Mouse (Mus musculus): ENCODE measurements at regions not wholly inside any gene's neighbourhood (a gene's known extent, or its start where the extent isn't known, plus 50 kb on each side); places are given as distances from the start of the nearest gene placed in this dataset.

DNA sequence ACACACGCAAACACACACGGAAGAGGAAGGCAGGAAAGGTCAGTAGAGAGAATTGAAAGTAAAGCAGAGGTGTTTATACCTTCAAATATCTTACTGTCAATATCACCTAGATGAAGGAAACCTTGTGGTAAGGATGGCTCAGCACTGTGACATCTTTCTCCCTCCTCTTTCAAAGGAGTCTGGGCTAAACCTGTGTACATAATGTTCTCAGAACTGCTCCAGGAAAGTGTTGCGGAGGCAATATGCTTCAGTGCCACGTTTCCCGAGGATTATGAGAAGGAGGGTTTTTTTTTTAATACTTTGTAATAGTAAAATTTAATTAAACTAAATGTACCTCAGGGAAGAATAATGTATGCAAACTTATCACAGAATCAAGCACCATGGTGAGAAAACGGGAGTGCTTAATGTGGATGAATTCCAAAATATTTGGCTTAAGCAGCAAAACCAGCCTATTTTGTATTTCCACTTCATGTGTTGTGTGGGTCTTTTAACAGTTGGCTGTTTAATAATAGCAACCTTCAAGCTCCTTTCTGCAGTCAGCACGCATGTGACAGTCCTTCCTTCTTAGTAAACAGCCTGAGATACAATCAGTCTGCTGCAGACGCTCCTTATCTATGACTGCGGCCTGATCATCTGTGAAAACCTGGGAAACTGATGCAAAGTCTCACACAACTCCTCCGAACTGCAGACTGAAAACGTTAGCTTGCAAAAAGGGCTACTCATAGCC, 138.5 kb downstream of the Serpinb8 start:
- Histone ChIP-seq H3K79me2 (replicated peaks; ENCODE audit: control insufficient read depth, extremely low read depth, insufficient read depth, poor library complexity, severe bottlenecking) (no peaks in the 10 kb centered on the region), H3K4me3 (replicated peaks in 1 of 3; ENCODE audit: low read depth in 2 of 3, low read length in 2 of 3, poor library complexity in 1 of 3) (no peak overlapping the region), H3K9me3 (replicated peaks; ENCODE audit: low read length) (no peaks in the 10 kb centered on the region), H3K9ac (ENCODE audit: insufficient read depth, low read depth) (no peak overlapping the region), H3K27ac (ENCODE audit: insufficient read depth, low read depth) (no peak overlapping the region), H3K4me1 (ENCODE audit: control insufficient read depth in 1 of 2, insufficient read depth in 2 of 2) (peaks cover 0 to 6% of the 10 kb centered on the region in 2 experiments; a peak in 3 of 4 replicates), H3K4me2 (ENCODE audit: insufficient read depth, low read depth, poor library complexity, severe bottlenecking) (no peak overlapping the region), H3K36me3 (replicated peaks in 1 of 2; ENCODE audit: control insufficient read depth in 1 of 2, insufficient read depth in 1 of 2, low read length in 1 of 2) (no peaks in the 10 kb centered on the region), H3K27me3 (replicated peaks) (no peaks in the 10 kb centered on the region)
- in situ Hi-C loops (cut with MboI; ENCODE audit: low pct_ligation_motif_present, low pct_unique_long_range_greater_than_20kb, low sequenced_read_pairs) (no loop called here), dilution Hi-C loops (cut with MboI; ENCODE audit: extremely low pct_ligation_motif_present, extremely low pct_unique_long_range_greater_than_20kb, low sequenced_read_pairs) (no loop called here)
- DNase-seq (ENCODE audit: extremely low read depth), result no peak
- no peak for TF ChIP-seq POLR2A (IDR thresholded peaks at IDR 0.05; ENCODE audit: low read depth, low read length)
- TF ChIP-seq ZC3H11A (IDR thresholded peaks at IDR 0.05; ENCODE audit: low read depth, low read length), result no peak
- no peak for TF ChIP-seq TCF12 (IDR thresholded peaks at IDR 0.05; ENCODE audit: low read depth, low read length)
- no peak for TF ChIP-seq MEF2A (IDR thresholded peaks at IDR 0.05; ENCODE audit: borderline replicate concordance, low read depth, low read length)
- TF ChIP-seq ETS1 (conservative IDR thresholded peaks at IDR 0.05; ENCODE audit: low read depth, low read length), result no peak
- TF ChIP-seq USF1 (IDR thresholded peaks at IDR 0.05; ENCODE audit: low read depth, low read length), result no peak
- no peak for TF ChIP-seq EP300 (IDR thresholded peaks at IDR 0.05; ENCODE audit: low read length)

- dilution Hi-C loops (cut with MboI; ENCODE audit: extremely low pct_ligation_motif_present, extremely low pct_unique_long_range_greater_than_20kb, low sequenced_read_pairs) (no loop called here), in situ Hi-C loops (cut with MboI; ENCODE audit: low pct_ligation_motif_present, low pct_unique_long_range_greater_than_20kb, low sequenced_read_pairs) (no loop called here)
- no peak for TF ChIP-seq MEF2A (IDR thresholded peaks at IDR 0.05; ENCODE audit: borderline replicate concordance, low read depth, low read length)
- TF ChIP-seq MXI1 (IDR thresholded peaks at IDR 0.05; ENCODE audit: low read depth, low read length), result no peak
Measured at GRCm38 (mm10) chr1:107765307-107765706, 175.5 kb downstream of the Serpinb8 start.

DNA sequence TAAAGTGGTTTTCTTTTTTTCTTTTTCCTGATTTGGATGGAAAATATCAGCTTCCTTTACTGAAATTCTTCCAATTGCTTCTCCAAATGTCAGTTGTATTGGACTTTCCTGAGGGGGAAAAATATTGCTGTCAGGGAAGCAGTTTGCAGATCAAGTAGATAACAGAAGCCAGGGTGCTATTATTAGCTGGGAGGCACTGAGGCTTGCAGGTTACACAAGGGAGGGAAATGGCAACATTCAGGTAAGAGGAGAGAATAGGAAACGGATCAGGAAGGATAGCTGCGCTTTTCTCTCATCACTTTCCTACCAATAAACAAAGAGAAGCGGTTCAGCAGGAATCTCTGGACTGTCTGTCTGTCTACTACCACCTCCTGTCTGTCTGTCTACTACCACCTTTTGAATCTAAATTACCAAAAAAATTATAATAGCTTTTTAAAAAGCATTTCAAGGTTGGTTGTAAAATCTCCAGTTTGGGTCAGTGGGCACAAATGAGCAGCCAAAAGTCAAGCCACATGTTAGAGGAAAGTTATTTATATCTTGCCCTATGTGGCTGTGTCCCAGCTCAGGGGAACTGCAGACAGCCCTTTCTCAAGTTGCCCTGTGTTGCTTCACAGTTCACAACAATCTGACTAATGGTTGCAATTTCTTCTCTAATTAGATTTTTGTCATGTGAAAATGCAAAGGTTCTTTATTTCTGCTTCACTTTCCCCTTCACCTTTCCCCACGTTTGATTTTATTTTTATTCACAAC, 177.6 kb downstream of the Serpinb8 start:
- H3K9me3 ChIP-seq (replicated peaks; ENCODE audit: low read length), result no peaks in the 10 kb centered on the region
- dilution Hi-C loops (cut with MboI; ENCODE audit: extremely low pct_ligation_motif_present, extremely low pct_unique_long_range_greater_than_20kb, low sequenced_read_pairs), result no loop called here
- peaks cover 0 to 18% of the 10 kb centered on the region in 2 experiments; a peak in 2 of 4 replicates for H3K4me1 ChIP-seq (ENCODE audit: control insufficient read depth in 1 of 2, insufficient read depth in 2 of 2)
- no peak overlapping the region for H3K9ac ChIP-seq (ENCODE audit: insufficient read depth, low read depth)
- H3K27me3 ChIP-seq (replicated peaks), result no peaks in the 10 kb centered on the region
- no peak for DNase-seq (ENCODE audit: extremely low read depth)
- no peak overlapping the region for H3K4me2 ChIP-seq (ENCODE audit: insufficient read depth, low read depth, poor library complexity, severe bottlenecking)
- H3K4me3 ChIP-seq (replicated peaks in 1 of 3; ENCODE audit: low read depth in 2 of 3, low read length in 2 of 3, poor library complexity in 1 of 3), result no peak overlapping the region
- no peaks in the 10 kb centered on the region for H3K79me2 ChIP-seq (replicated peaks; ENCODE audit: control insufficient read depth, extremely low read depth, insufficient read depth, poor library complexity, severe bottlenecking)
- H3K36me3 ChIP-seq (replicated peaks in 1 of 2; ENCODE audit: control insufficient read depth in 1 of 2, insufficient read depth in 1 of 2, low read length in 1 of 2), result no peaks in the 10 kb centered on the region
- in situ Hi-C loops (cut with MboI; ENCODE audit: low pct_ligation_motif_present, low pct_unique_long_range_greater_than_20kb, low sequenced_read_pairs), result no loop called here
- no peak overlapping the region for H3K27ac ChIP-seq (ENCODE audit: insufficient read depth, low read depth)
- TF ChIP-seq MAFK (IDR thresholded peaks at IDR 0.05; ENCODE audit: insufficient replicate concordance, low read length), result no peak
- TF ChIP-seq TCF12 (IDR thresholded peaks at IDR 0.05; ENCODE audit: low read depth, low read length), result no peak
- no peak for TF ChIP-seq KAT2A (IDR thresholded peaks at IDR 0.05; ENCODE audit: insufficient replicate concordance, low read length)
- TF ChIP-seq GABPA (IDR thresholded peaks at IDR 0.05; ENCODE audit: insufficient replicate concordance, low read depth, low read length), result no peak
- no peak for TF ChIP-seq POLR2A (IDR thresholded peaks at IDR 0.05; ENCODE audit: low read depth, low read length)
- TF ChIP-seq JUN (IDR thresholded peaks at IDR 0.05; ENCODE audit: insufficient read depth, low read depth, low read length), result no peak
- TF ChIP-seq MYC (IDR thresholded peaks at IDR 0.05; ENCODE audit: low read depth, low read length), result no peak
- TF ChIP-seq CTCF (conservative IDR thresholded peaks at IDR 0.05 in 1 of 2, IDR thresholded peaks at IDR 0.05 in 1 of 2; ENCODE audit: low read depth in 2 of 2, low read length in 2 of 2), result no peak
- TF ChIP-seq NELFE (IDR thresholded peaks at IDR 0.05; ENCODE audit: low read depth, low read length), result no peak
- no peak for TF ChIP-seq MAZ (IDR thresholded peaks at IDR 0.05; ENCODE audit: low read depth, low read length)
- no peak for TF ChIP-seq UBTF (IDR thresholded peaks at IDR 0.05; ENCODE audit: low read depth, low read length)
- TF ChIP-seq ELF1 (IDR thresholded peaks at IDR 0.05; ENCODE audit: low read depth, low read length), result no peak
- no peak for TF ChIP-seq USF2 (conservative IDR thresholded peaks at IDR 0.05; ENCODE audit: low read depth, low read length)
- TF ChIP-seq BHLHE40 (IDR thresholded peaks at IDR 0.05; ENCODE audit: low read depth, low read length), result no peak
- TF ChIP-seq USF1 (IDR thresholded peaks at IDR 0.05; ENCODE audit: low read depth, low read length), result no peak
- TF ChIP-seq ZMIZ1 (IDR thresholded peaks at IDR 0.05; ENCODE audit: low read depth, low read length), result no peak
- TF ChIP-seq SIN3A (IDR thresholded peaks at IDR 0.05; ENCODE audit: low read length), result no peak
- TF ChIP-seq JUND (conservative IDR thresholded peaks at IDR 0.05; ENCODE audit: low read depth, low read length), result no peak
- no peak for TF ChIP-seq ETS1 (conservative IDR thresholded peaks at IDR 0.05; ENCODE audit: low read depth, low read length)

More at GRCm38 (mm10) chr1:107765307-107765706, 175.5 kb downstream of the Serpinb8 start:
- Histone ChIP-seq H3K27ac (ENCODE audit: insufficient read depth, low read depth) (no peak overlapping the region), H3K9me3 (replicated peaks; ENCODE audit: low read length) (no peaks in the 10 kb centered on the region), H3K36me3 (replicated peaks in 1 of 2; ENCODE audit: control insufficient read depth in 1 of 2, insufficient read depth in 1 of 2, low read length in 1 of 2) (no peaks in the 10 kb centered on the region), H3K79me2 (replicated peaks; ENCODE audit: control insufficient read depth, extremely low read depth, insufficient read depth, poor library complexity, severe bottlenecking) (no peaks in the 10 kb centered on the region), H3K4me2 (ENCODE audit: insufficient read depth, low read depth, poor library complexity, severe bottlenecking) (0 out of 2 replicates have a peak overlapping the region, but pooled peaks have one; percentile 5), H3K4me1 (ENCODE audit: control insufficient read depth in 1 of 2, insufficient read depth in 2 of 2) (peaks cover 0 to 18% of the 10 kb centered on the region in 2 experiments; a peak in 2 of 4 replicates), H3K27me3 (replicated peaks) (no peaks in the 10 kb centered on the region), H3K4me3 (replicated peaks in 1 of 3; ENCODE audit: low read depth in 2 of 3, low read length in 2 of 3, poor library complexity in 1 of 3) (no peak overlapping the region), H3K9ac (ENCODE audit: insufficient read depth, low read depth) (no peak overlapping the region)
- DNase-seq (ENCODE audit: extremely low read depth), result no peak
